Mouse (Mus musculus) lung, postnatal 0 days (tissue): ENCODE data around the gene Creb3l2.

Experiments
- CTCF ChIP-seq: IDR thresholded peaks from 2 replicates; pipeline ENCODE4 v1.5.1; 2016; ENCODE audit warnings: antibody characterized with exemption, mild to moderate bottlenecking
- EP300 ChIP-seq: IDR thresholded peaks from 2 replicates; pipeline ENCODE4 v1.6.1; 2016; ENCODE audit warnings: antibody characterized with exemption, mild to moderate bottlenecking, control low read depth

DNA sequence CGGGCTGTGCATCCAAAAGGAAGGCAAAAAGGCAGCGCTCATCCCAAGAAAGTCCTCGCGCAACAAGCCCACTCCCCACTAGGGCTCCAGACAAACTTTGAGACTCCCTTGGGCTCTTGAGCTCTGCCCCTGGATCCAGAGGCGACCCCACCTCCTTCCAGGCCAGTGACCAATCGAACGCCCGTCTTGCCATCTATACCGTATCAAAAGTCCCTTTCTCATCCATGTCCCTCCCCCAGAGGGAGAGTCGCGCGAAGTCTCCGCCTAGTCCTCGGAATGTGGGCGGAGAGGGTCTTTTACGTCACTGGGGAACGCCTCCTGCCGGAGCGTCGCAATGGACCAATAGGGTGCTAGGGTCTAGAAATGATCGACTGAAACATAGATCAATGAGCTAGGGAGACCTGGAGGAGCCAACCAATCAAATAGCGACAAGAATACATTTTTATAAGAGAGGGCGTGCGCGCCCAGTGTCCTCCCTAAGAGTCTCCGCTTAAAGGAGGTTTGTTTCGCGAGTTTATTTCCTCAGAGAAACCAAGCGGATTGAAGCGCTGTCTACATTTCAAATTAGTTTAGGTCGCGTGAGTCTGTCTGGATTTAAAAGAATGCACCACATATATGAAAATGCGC is at the start of gene Creb3l2:
- TF ChIP-seq CTCF (peak; percentile 33), EP300 (peak; percentile 45; the same call in 1 of the 2 replicates)
